Mouse (Mus musculus) naive thymus-derived CD4-positive, alpha-beta T cell, adult 2 months (primary cell): ENCODE measurements around the gene Rarres1.

Experiments
- DNase-seq: peaks from one replicate; pipeline ENCODE4 v3.0.0-alpha.2; 2011; ENCODE audit warnings: low read depth

Gene Rarres1

GRCm38 (mm10) chr3:67515274-67515801 is at the start of gene Rarres1:
TSS of gene Rarres1 (minus strand) at chr3:67515523.
- DNase-seq = no peak

GRCm38 (mm10) chr3:67564731-67565357 is 49.5 kb upstream of the Rarres1 start:
- no peak for DNase-seq

GRCm38 (mm10) chr3:67557718-67558354 is 42.5 kb upstream of the Rarres1 start:
- DNase-seq = no peak

- DNase-seq = peak; percentile 9
Measured at GRCm38 (mm10) chr3:67557200-67557651, 41.9 kb upstream of the Rarres1 start.

GRCm38 (mm10) chr3:67555211-67555610 is 39.9 kb upstream of the Rarres1 start:
- no peak for DNase-seq

- no peak for DNase-seq
Measured at GRCm38 (mm10) chr3:67553927-67554448, 38.7 kb upstream of the Rarres1 start.

GRCm38 (mm10) chr3:67553281-67553680 is 38.0 kb upstream of the Rarres1 start:
- DNase-seq = no peak

- no peak for DNase-seq
Measured at GRCm38 (mm10) chr3:67551193-67551592, 35.9 kb upstream of the Rarres1 start.

GRCm38 (mm10) chr3:67543630-67544029 is 28.3 kb upstream of the Rarres1 start:
- no peak for DNase-seq

- DNase-seq = no peak
Measured at GRCm38 (mm10) chr3:67524768-67525167, 9.4 kb upstream of the Rarres1 start.

- no peak for DNase-seq
Measured at GRCm38 (mm10) chr3:67522709-67523108, 7.4 kb upstream of the Rarres1 start.

GRCm38 (mm10) chr3:67520568-67521143 is 5.3 kb upstream of the Rarres1 start:
- DNase-seq = no peak

GRCm38 (mm10) chr3:67514801-67515273 is 486 bp downstream of the Rarres1 start:
- no peak for DNase-seq

GRCm38 (mm10) chr3:67512807-67513206 is 2.5 kb downstream of the Rarres1 start:
- DNase-seq = peak; percentile 48

GRCm38 (mm10) chr3:67508216-67508892 is 7.0 kb downstream of the Rarres1 start:
- DNase-seq = no peak

- DNase-seq = no peak
Measured at GRCm38 (mm10) chr3:67505286-67505685, 10.0 kb downstream of the Rarres1 start.

GRCm38 (mm10) chr3:67503878-67504277 is 11.4 kb downstream of the Rarres1 start:
- DNase-seq = no peak

- DNase-seq = no peak
Measured at GRCm38 (mm10) chr3:67499406-67499791, 15.9 kb downstream of the Rarres1 start.

GRCm38 (mm10) chr3:67498773-67499405 is 16.4 kb downstream of the Rarres1 start:
- DNase-seq = no peak

- no peak for DNase-seq
Measured at GRCm38 (mm10) chr3:67497998-67498397, 17.3 kb downstream of the Rarres1 start.

- no peak for DNase-seq
Measured at GRCm38 (mm10) chr3:67496310-67496709, 19.0 kb downstream of the Rarres1 start.

- no peak for DNase-seq
Measured at GRCm38 (mm10) chr3:67493132-67493531, 22.2 kb downstream of the Rarres1 start.
